Mouse (Mus musculus) C2C12 (cell line): Measurements from ENCODE around the gene Tectb. TPM values are rescaled to one million over a fixed set of nuclear protein-coding genes. Genes with fewer than 3 reads are reported as not detected.

Source experiments
- H3K27me3 ChIP-seq: one replicate; pipeline ENCODE4 v1.6.1; 2011; ENCODE audit not compliant: control insufficient read depth, insufficient read depth, insufficient read length
- H3K36me3 ChIP-seq: one replicate; pipeline ENCODE4 v1.6.1; 2011; ENCODE audit not compliant: control insufficient read depth, insufficient read depth
- H3K4me3 ChIP-seq: one replicate; pipeline ENCODE4 v1.5.1; 2011; ENCODE audit warnings: mild to moderate bottlenecking, control low read depth; ENCODE audit not compliant: poor library complexity, insufficient read depth, severe bottlenecking
- H3K79me2 ChIP-seq: one replicate; pipeline ENCODE4 v1.6.1; 2011; ENCODE audit not compliant: control insufficient read depth, insufficient read depth
- H3K79me3 ChIP-seq: one replicate; pipeline ENCODE4 v1.6.1; 2011; ENCODE audit warnings: low read depth, control low read depth
- H3ac ChIP-seq: one replicate; pipeline ENCODE3; 2011; ENCODE audit warnings: low read depth; ENCODE audit not compliant: control insufficient read depth, insufficient read length
- CEBPB ChIP-seq: IDR thresholded peaks from one replicate; pipeline ENCODE4 v1.6.1; 2011; ENCODE audit warnings: low read depth, mild to moderate bottlenecking, control low read depth, moderate library complexity
- CTCF ChIP-seq: IDR thresholded peaks from one replicate; pipeline ENCODE4 v1.5.1; 2011; ENCODE audit not compliant: control insufficient read depth, insufficient read depth, insufficient read length
- FOSL1 ChIP-seq: IDR thresholded peaks from one replicate; pipeline ENCODE4 v1.8.0; 2011; ENCODE audit warnings: mild to moderate bottlenecking, low read length; ENCODE audit not compliant: poor library complexity, insufficient read depth, severe bottlenecking
- MAX ChIP-seq: IDR thresholded peaks from one replicate; pipeline ENCODE4 v1.6.1; 2011; ENCODE audit warnings: mild to moderate bottlenecking, control low read depth
- MYOD1 ChIP-seq: IDR thresholded peaks from one replicate; pipeline ENCODE4 v1.6.1; 2011; ENCODE audit warnings: low read depth; ENCODE audit not compliant: control insufficient read depth, insufficient read length
- MYOG ChIP-seq: IDR thresholded peaks from one replicate; pipeline ENCODE4 v1.6.1; 2011; ENCODE audit not compliant: control insufficient read depth, insufficient read length; ENCODE audit errors: extremely low read depth
- USF1 ChIP-seq: IDR thresholded peaks from one replicate; pipeline ENCODE4 v1.6.1; 2011; ENCODE audit warnings: low read depth, mild to moderate bottlenecking, control low read depth, moderate library complexity
- polyA plus RNA-seq: library from polyadenylated mRNA; unstranded; fragments of >200 nt; fragmentation: generic; extraction: Trizol; gene quantifications from one replicate; pipeline ENCODE4 v1.2.1, GENCODE M21; 2012; ENCODE audit warnings: missing spikeins

Tectb gene
- polyA plus RNA-seq, 1 experiment, result not detected

- H3K36me3 ChIP-seq, result no peaks in the 10 kb centered on the region
- H3K27me3 ChIP-seq, result peaks cover 46% of the 10 kb centered on the region
- no peak overlapping the region for H3ac ChIP-seq
- no peaks in the 10 kb centered on the region for H3K79me3 ChIP-seq
- H3K4me3 ChIP-seq, result no peak overlapping the region
- no peaks in the 10 kb centered on the region for H3K79me2 ChIP-seq
- no peak for TF ChIP-seq MAX
- no peak for TF ChIP-seq MYOG
- no peak for TF ChIP-seq CTCF
- TF ChIP-seq FOSL1, result no peak
- no peak for TF ChIP-seq CEBPB
- TF ChIP-seq MYOD1, result no peak
- TF ChIP-seq USF1, result no peak
Observed at GRCm38 (mm10) chr19:55177143-55177542, 3.4 kb upstream of the Tectb start.

GRCm38 (mm10) chr19:55184442-55184841 lies 3.9 kb downstream of the Tectb start:
- peaks cover 27% of the 10 kb centered on the region for H3K27me3 ChIP-seq
- H3K79me3 ChIP-seq, result no peaks in the 10 kb centered on the region
- H3K4me3 ChIP-seq, result no peak overlapping the region
- no peaks in the 10 kb centered on the region for H3K79me2 ChIP-seq
- TF ChIP-seq MYOG (no peak), FOSL1 (no peak), MYOD1 (no peak), MAX (no peak), CEBPB (no peak), CTCF (no peak), USF1 (no peak)
- H3ac ChIP-seq, result no peak overlapping the region
- no peaks in the 10 kb centered on the region for H3K36me3 ChIP-seq

- no peak for TF ChIP-seq CTCF
- TF ChIP-seq MAX, result no peak
- TF ChIP-seq MYOD1, result no peak
- TF ChIP-seq USF1, result no peak
- no peak for TF ChIP-seq FOSL1
- H3K27me3 ChIP-seq, result peaks cover 30% of the 10 kb centered on the region
- no peak overlapping the region for H3K4me3 ChIP-seq
- no peaks in the 10 kb centered on the region for H3K79me2 ChIP-seq
- no peaks in the 10 kb centered on the region for H3K36me3 ChIP-seq
- H3ac ChIP-seq, result no peak overlapping the region
- H3K79me3 ChIP-seq, result no peaks in the 10 kb centered on the region
Observed at GRCm38 (mm10) chr19:55185074-55185473, 4.5 kb downstream of the Tectb start.

GRCm38 (mm10) chr19:55185651-55186050 lies 5.1 kb downstream of the Tectb start:
- Histone ChIP-seq H3K4me3 (no peak overlapping the region), H3K36me3 (no peaks in the 10 kb centered on the region), H3ac (no peak overlapping the region), H3K27me3 (peaks cover 29% of the 10 kb centered on the region), H3K79me2 (no peaks in the 10 kb centered on the region), H3K79me3 (no peaks in the 10 kb centered on the region)
- TF ChIP-seq MYOG (no peak), CEBPB (no peak), CTCF (no peak), MYOD1 (no peak), USF1 (no peak), FOSL1 (no peak), MAX (no peak)

GRCm38 (mm10) chr19:55190065-55190464 lies 9.5 kb downstream of the Tectb start:
- no peaks in the 10 kb centered on the region for H3K79me2 ChIP-seq
- no peaks in the 10 kb centered on the region for H3K79me3 ChIP-seq
- TF ChIP-seq MYOG, result no peak
- TF ChIP-seq MAX, result no peak
- H3K36me3 ChIP-seq, result no peaks in the 10 kb centered on the region
- no peak overlapping the region for H3K4me3 ChIP-seq
- H3K27me3 ChIP-seq, result peaks cover 21% of the 10 kb centered on the region
- H3ac ChIP-seq, result no peak overlapping the region

GRCm38 (mm10) chr19:55191596-55191995 lies 11.1 kb downstream of the Tectb start:
- Histone ChIP-seq H3K36me3 (no peaks in the 10 kb centered on the region), H3K79me2 (no peaks in the 10 kb centered on the region), H3K79me3 (no peaks in the 10 kb centered on the region), H3K27me3 (peaks cover 21% of the 10 kb centered on the region), H3K4me3 (no peak overlapping the region), H3ac (no peak overlapping the region)
- no peak for TF ChIP-seq CEBPB
- TF ChIP-seq MYOG, result no peak
- TF ChIP-seq USF1, result no peak
- TF ChIP-seq CTCF, result no peak
- TF ChIP-seq FOSL1, result no peak
- TF ChIP-seq MYOD1, result no peak
- TF ChIP-seq MAX, result no peak
